Mouse (Mus musculus) layer of hippocampus, adult 9-11 months (tissue): Measurements from ENCODE around the gene Jak2.
A peak's percentile ranks its signal among the peaks of the same experiment; 100 is the strongest.

Experiments used
- DNase-seq: peaks from one replicate; pipeline ENCODE4 v3.0.0; 2022

Gene Jak2

GRCm38 (mm10) chr19:29311791-29312190 is 60.2 kb downstream of the Jak2 start:
- DNase-seq: peak; percentile 57

- DNase-seq: no peak
Observed at GRCm38 (mm10) chr19:29312661-29313060, 61.0 kb downstream of the Jak2 start.

GRCm38 (mm10) chr19:29323416-29324049 is 71.9 kb downstream of the Jak2 start:
- no peak for DNase-seq

GRCm38 (mm10) chr19:29325053-29325851 is 73.6 kb downstream of the Jak2 start, which contains the start of gene Insl6:
Gene Insl6 (minus strand): TSS chr19:29325356.
- no peak for DNase-seq

GRCm38 (mm10) chr19:29325852-29326180 is 74.2 kb downstream of the Jak2 start:
- no peak for DNase-seq

- DNase-seq: no peak
Observed at GRCm38 (mm10) chr19:29326396-29326795, 74.8 kb downstream of the Jak2 start.

GRCm38 (mm10) chr19:29326822-29327552 is 75.4 kb downstream of the Jak2 start:
- DNase-seq: no peak

- no peak for DNase-seq
Observed at GRCm38 (mm10) chr19:29334068-29334745, 82.6 kb downstream of the Jak2 start, which contains the start of gene Rln1. Gene Rln1 (minus strand): TSS chr19:29334670.

GRCm38 (mm10) chr19:29336624-29337023 is 85.0 kb downstream of the Jak2 start:
- DNase-seq: no peak

- DNase-seq: no peak
Observed at GRCm38 (mm10) chr19:29341029-29341428, 89.4 kb downstream of the Jak2 start.

GRCm38 (mm10) chr19:29342281-29342680 is 90.7 kb downstream of the Jak2 start:
- no peak for DNase-seq

- no peak for DNase-seq
Observed at GRCm38 (mm10) chr19:29344868-29345267, 93.2 kb downstream of the Jak2 start.

- no peak for DNase-seq
Observed at GRCm38 (mm10) chr19:29345636-29346035, 94.0 kb downstream of the Jak2 start.

GRCm38 (mm10) chr19:29350991-29351390 is 99.4 kb downstream of the Jak2 start:
- DNase-seq: no peak

GRCm38 (mm10) chr19:29354895-29355877 is 103.6 kb downstream of the Jak2 start:
- peak; percentile 75 for DNase-seq

- DNase-seq: no peak
Observed at GRCm38 (mm10) chr19:29356281-29356680, 104.7 kb downstream of the Jak2 start.

- DNase-seq: no peak
Observed at GRCm38 (mm10) chr19:29360251-29360650, 108.6 kb downstream of the Jak2 start.

- peak; percentile 95 for DNase-seq
Observed at GRCm38 (mm10) chr19:29361468-29362130, 110.0 kb downstream of the Jak2 start.

- no peak for DNase-seq
Observed at GRCm38 (mm10) chr19:29362173-29362930, 110.7 kb downstream of the Jak2 start.
